Mouse (Mus musculus) spleen, adult 2 months (tissue): ENCODE results near the gene Psmb10. TPM values are rescaled to one million over a fixed set of nuclear protein-coding genes. Genes with fewer than 3 reads are reported as not detected.
A peak's percentile ranks its signal among the peaks of the same experiment; 100 is the strongest.

Experiments used
- DNase-seq, 2 experiments: peaks; one replicate each; pipeline versions ENCODE4 v3.0.0 to v3.0.0-alpha.2; 2012 to 2021; ENCODE audit warnings: low spot score in 2 of 2, low read depth in 1 of 2
- H3K27ac ChIP-seq: fragments of 200-500 bp; 2 replicates; pipeline ENCODE4 v1.5.1; 2012; ENCODE audit warnings: low read length, inconsistent platforms; ENCODE audit not compliant: insufficient read depth
- H3K27me3 ChIP-seq: fragments of 200-500 bp; 2 replicates; pipeline ENCODE4 v1.6.1; 2012; ENCODE audit warnings: mild to moderate bottlenecking, moderate library complexity, low read length, inconsistent platforms; ENCODE audit not compliant: control insufficient read depth, insufficient read depth
- H3K36me3 ChIP-seq: fragments of 200-500 bp; 2 replicates; pipeline ENCODE4 v1.6.1; 2012; ENCODE audit warnings: mild to moderate bottlenecking, low read length, inconsistent platforms; ENCODE audit not compliant: control insufficient read depth, insufficient read depth
- H3K4me1 ChIP-seq: fragments of 200-500 bp; 2 replicates; pipeline ENCODE4 v1.6.1; 2011; ENCODE audit warnings: inconsistent platforms; ENCODE audit not compliant: control insufficient read depth, insufficient read depth, insufficient read length
- H3K4me3 ChIP-seq: fragments of 200-500 bp; 2 replicates; pipeline ENCODE4 v1.5.1; 2011; ENCODE audit warnings: mild to moderate bottlenecking, inconsistent platforms; ENCODE audit not compliant: insufficient read depth, insufficient read length; ENCODE audit errors: extremely low read depth
- CTCF ChIP-seq: fragments of 200-500 bp; IDR thresholded peaks from 2 replicates; pipeline ENCODE4 v1.5.1; 2011; ENCODE audit warnings: mild to moderate bottlenecking, inconsistent platforms; ENCODE audit not compliant: insufficient read depth, insufficient read length, insufficient replicate concordance; ENCODE audit errors: extremely low read depth
- POLR2A ChIP-seq: fragments of 200-500 bp; IDR thresholded peaks from 2 replicates; pipeline ENCODE4 v1.6.1; 2011; ENCODE audit warnings: low read depth, low read length, inconsistent platforms
- WGBS: fragments of 180-500 bp; shearing (Covaris S2); methylation state at CpG from one replicate; pipeline ENCODE4 v1.1.7; 2018; 5-methylcytosine and 5-hydroxymethylcytosine counted together
- polyA plus RNA-seq: library from polyadenylated mRNA; depleted of rRNA; stranded (reverse); fragments of >200 nt; gene quantifications from 2 replicates; pipeline ENCODE4 v1.2.3, GENCODE M21; 2012

Gene Psmb10
- polyA plus RNA-seq, 1 experiment, result 228 TPM

GRCm38 (mm10) chr8:105942026-105942425, 3.8 kb upstream of the Psmb10 start:
- no peaks in the 10 kb centered on the region for H3K27me3 ChIP-seq
- 96% methylated on average over 11 of the region's 11 CpGs for WGBS
- no peak for TF ChIP-seq POLR2A
- no peak for TF ChIP-seq CTCF
- H3K4me3 ChIP-seq, result no peak overlapping the region
- DNase-seq, result no peak
- H3K36me3 ChIP-seq, result peaks cover 6% of the 10 kb centered on the region
- no peak overlapping the region for H3K27ac ChIP-seq
- H3K4me1 ChIP-seq, result no peaks in the 10 kb centered on the region

- TF ChIP-seq POLR2A, result peak; percentile 56; the same call in 1 of the 2 replicates
- TF ChIP-seq CTCF, result no peak
- peak overlapping the region; percentile 93 for H3K4me3 ChIP-seq
- peak overlapping the region; percentile 94 for H3K27ac ChIP-seq
- H3K4me1 ChIP-seq, result peaks cover 3% of the 10 kb centered on the region; the same call in 1 of the 2 replicates
- WGBS, result under 1% methylated on average over 33 of the region's 33 CpGs
- H3K27me3 ChIP-seq, result no peaks in the 10 kb centered on the region
- DNase-seq, result peak; percentile 35 to 63
- H3K36me3 ChIP-seq, result peaks cover 10% of the 10 kb centered on the region
Measured at GRCm38 (mm10) chr8:105937496-105938305, 543 bp downstream of the Psmb10 start.

- H3K4me1 ChIP-seq, result peaks cover 3% of the 10 kb centered on the region; the same call in 1 of the 2 replicates
- H3K4me3 ChIP-seq, result peak overlapping the region; percentile 93
- 1% methylated on average over 30 of the region's 30 CpGs for WGBS
- peak; percentile 42 to 87 for DNase-seq
- no peaks in the 10 kb centered on the region for H3K27me3 ChIP-seq
- peaks cover 12% of the 10 kb centered on the region for H3K36me3 ChIP-seq
- TF ChIP-seq CTCF (no peak), POLR2A (peak; percentile 17)
- H3K27ac ChIP-seq, result peak overlapping the region; percentile 94
Measured at GRCm38 (mm10) chr8:105936866-105937475, 1.3 kb downstream of the Psmb10 start.

DNA sequence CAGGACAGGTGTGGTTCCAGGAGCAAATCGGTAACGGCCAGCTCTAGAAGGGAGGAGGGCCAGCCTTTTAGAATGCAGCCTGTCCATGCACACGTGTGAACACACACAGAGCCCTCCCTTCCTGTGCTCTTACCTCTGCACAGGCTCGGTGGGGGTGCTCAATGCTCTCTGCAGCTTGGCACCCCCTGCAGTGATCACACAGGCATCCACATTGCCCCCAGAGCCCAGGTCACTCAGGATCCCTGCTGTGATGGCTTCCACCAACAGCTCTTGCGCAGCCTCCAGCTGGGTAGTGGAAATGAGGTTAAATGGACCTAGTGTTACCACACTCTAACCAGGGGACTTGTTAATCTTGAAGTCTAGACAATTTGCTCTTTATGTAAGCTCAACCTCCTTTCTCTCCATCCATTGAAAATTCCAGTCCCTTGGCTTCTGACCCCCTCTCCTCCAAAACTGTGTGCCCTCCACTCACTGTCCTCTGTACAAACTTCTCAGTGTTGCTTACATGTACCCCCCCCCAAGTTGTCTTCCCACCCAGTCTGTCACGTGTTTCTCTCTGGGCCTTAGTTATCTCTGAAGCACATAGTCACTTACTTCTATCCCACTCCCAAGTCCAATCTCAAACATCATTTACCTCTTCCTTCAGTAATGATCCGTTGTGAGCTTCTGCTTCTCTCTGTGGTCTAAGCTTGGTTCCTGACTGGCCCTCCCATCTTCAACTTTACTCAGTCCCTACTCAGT, 2.2 kb downstream of the Psmb10 start:
- Histone ChIP-seq H3K4me3 (no peak overlapping the region), H3K4me1 (peaks cover 3% of the 10 kb centered on the region; the same call in 1 of the 2 replicates), H3K27me3 (no peaks in the 10 kb centered on the region), H3K27ac (no peak overlapping the region), H3K36me3 (peaks cover 12% of the 10 kb centered on the region)
- no peak for DNase-seq
- WGBS, result 80% methylated on average over 7 of the region's 7 CpGs
- TF ChIP-seq POLR2A (no peak), CTCF (no peak)

- WGBS, result 51% methylated on average over 6 of the region's 6 CpGs
- no peak for DNase-seq
- no peak for TF ChIP-seq CTCF
- TF ChIP-seq POLR2A, result no peak
- Histone ChIP-seq H3K4me3 (no peak overlapping the region), H3K27me3 (no peaks in the 10 kb centered on the region), H3K27ac (no peak overlapping the region), H3K36me3 (peaks cover 12% of the 10 kb centered on the region), H3K4me1 (peaks cover 3% of the 10 kb centered on the region; the same call in 1 of the 2 replicates)
Measured at GRCm38 (mm10) chr8:105935105-105935504, 3.1 kb downstream of the Psmb10 start.

DNA sequence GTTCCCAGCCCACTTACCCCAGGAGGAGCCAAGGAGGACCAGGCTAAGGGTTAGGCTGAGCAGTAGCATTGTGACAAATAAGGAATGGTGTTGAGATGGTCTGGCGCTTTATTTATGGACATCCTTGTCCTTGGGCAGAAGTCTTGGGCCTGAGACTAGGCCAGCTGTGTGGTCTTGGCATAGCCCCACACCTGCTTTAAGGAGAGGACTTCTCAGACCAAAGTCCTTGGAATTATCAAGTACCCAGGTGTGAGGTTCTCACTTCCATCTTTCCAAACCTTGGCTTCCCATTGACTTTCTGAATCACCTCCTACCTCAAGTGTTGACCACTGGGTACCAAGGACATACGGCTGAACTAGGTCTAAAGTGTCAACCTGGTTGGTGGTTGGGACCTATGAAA, 4.5 kb downstream of the Psmb10 start, which contains the start of gene Ctrl:
Gene Ctrl, minus strand, starts transcription at position 101 of the 400 bp plus-strand sequence.
- no peaks in the 10 kb centered on the region for H3K27me3 ChIP-seq
- peaks cover 15% of the 10 kb centered on the region for H3K36me3 ChIP-seq
- H3K4me3 ChIP-seq, result no peak within 1 kb of the TSS
- 88% methylated on average over 2 of the region's 2 CpGs for WGBS
- peaks cover 3% of the 10 kb centered on the region; the same call in 1 of the 2 replicates for H3K4me1 ChIP-seq
- no peak for DNase-seq
- no peak for TF ChIP-seq POLR2A
- TF ChIP-seq CTCF, result no peak
- no peak within 1 kb of the TSS for H3K27ac ChIP-seq
